Mouse (Mus musculus): Measurements from ENCODE around the gene Grik3.

The Grik3 gene

GRCm38 (mm10) chr4:125644581-125645568 lies 154.4 kb downstream of the Grik3 start:
- DNase-seq (ENCODE audit: low read depth, low spot score), result no peak

GRCm38 (mm10) chr4:125651676-125652246 lies 161.3 kb downstream of the Grik3 start:
- peak; percentile 22 for DNase-seq (ENCODE audit: low read depth, low spot score)

- DNase-seq (ENCODE audit: low read depth, low spot score), result no peak
Observed at GRCm38 (mm10) chr4:125656031-125656430, 165.5 kb downstream of the Grik3 start.

- no peak for DNase-seq (ENCODE audit: low read depth, low spot score)
Observed at GRCm38 (mm10) chr4:125658376-125658775, 167.9 kb downstream of the Grik3 start.

- DNase-seq (ENCODE audit: low read depth, low spot score), result no peak
Observed at GRCm38 (mm10) chr4:125661982-125662381, 171.5 kb downstream of the Grik3 start.

GRCm38 (mm10) chr4:125663262-125663661 lies 172.8 kb downstream of the Grik3 start:
- no peak for DNase-seq (ENCODE audit: low read depth, low spot score)

GRCm38 (mm10) chr4:125665955-125666354 lies 175.5 kb downstream of the Grik3 start:
- no peak for DNase-seq (ENCODE audit: low read depth, low spot score)

GRCm38 (mm10) chr4:125682007-125682406 lies 191.5 kb downstream of the Grik3 start:
- DNase-seq (ENCODE audit: low read depth, low spot score), result no peak

- DNase-seq (ENCODE audit: low read depth, low spot score), result no peak
Observed at GRCm38 (mm10) chr4:125687078-125687477, 196.6 kb downstream of the Grik3 start.

- DNase-seq (ENCODE audit: low read depth, low spot score), result no peak
Observed at GRCm38 (mm10) chr4:125695431-125695830, 204.9 kb downstream of the Grik3 start.

GRCm38 (mm10) chr4:125696182-125696939 lies 205.9 kb downstream of the Grik3 start:
- DNase-seq (ENCODE audit: low read depth, low spot score), result peak; percentile 36

GRCm38 (mm10) chr4:125697626-125698025 lies 207.1 kb downstream of the Grik3 start:
- DNase-seq (ENCODE audit: low read depth, low spot score), result no peak

GRCm38 (mm10) chr4:125699056-125699455 lies 208.6 kb downstream of the Grik3 start:
- DNase-seq (ENCODE audit: low read depth, low spot score), result no peak

- DNase-seq (ENCODE audit: low read depth, low spot score), result no peak
Observed at GRCm38 (mm10) chr4:125700331-125700730, 209.8 kb downstream of the Grik3 start.

GRCm38 (mm10) chr4:125702607-125703309 lies 212.3 kb downstream of the Grik3 start:
- no peak for DNase-seq (ENCODE audit: low read depth, low spot score)

- DNase-seq (ENCODE audit: low read depth, low spot score), result no peak
Observed at GRCm38 (mm10) chr4:125703310-125703690, 212.8 kb downstream of the Grik3 start.

GRCm38 (mm10) chr4:125705746-125706145 lies 215.2 kb downstream of the Grik3 start:
- no peak for DNase-seq (ENCODE audit: low read depth, low spot score)

GRCm38 (mm10) chr4:125709716-125710115 lies 219.2 kb downstream of the Grik3 start:
- no peak for DNase-seq (ENCODE audit: low read depth, low spot score)

GRCm38 (mm10) chr4:125717881-125718280 lies 227.4 kb downstream of the Grik3 start:
- DNase-seq (ENCODE audit: low read depth, low spot score), result no peak

GRCm38 (mm10) chr4:125718429-125719140 lies 228.1 kb downstream of the Grik3 start:
- DNase-seq (ENCODE audit: low read depth, low spot score), result no peak

GRCm38 (mm10) chr4:125726241-125726640 lies 235.7 kb downstream of the Grik3 start:
- DNase-seq (ENCODE audit: low read depth, low spot score), result no peak
